Mouse (Mus musculus) liver, postnatal 0 days (tissue): ENCODE results near the gene Hoxc4.

Source experiments
- CTCF ChIP-seq: sonication (generic); IDR thresholded peaks from 2 replicates; pipeline ENCODE4 v1.5.1; 2016; ENCODE audit warnings: antibody characterized with exemption, low read depth
- EP300 ChIP-seq: IDR thresholded peaks from 2 replicates; pipeline ENCODE4 v1.6.1; 2016; ENCODE audit warnings: antibody characterized with exemption, low read depth, mild to moderate bottlenecking

DNA sequence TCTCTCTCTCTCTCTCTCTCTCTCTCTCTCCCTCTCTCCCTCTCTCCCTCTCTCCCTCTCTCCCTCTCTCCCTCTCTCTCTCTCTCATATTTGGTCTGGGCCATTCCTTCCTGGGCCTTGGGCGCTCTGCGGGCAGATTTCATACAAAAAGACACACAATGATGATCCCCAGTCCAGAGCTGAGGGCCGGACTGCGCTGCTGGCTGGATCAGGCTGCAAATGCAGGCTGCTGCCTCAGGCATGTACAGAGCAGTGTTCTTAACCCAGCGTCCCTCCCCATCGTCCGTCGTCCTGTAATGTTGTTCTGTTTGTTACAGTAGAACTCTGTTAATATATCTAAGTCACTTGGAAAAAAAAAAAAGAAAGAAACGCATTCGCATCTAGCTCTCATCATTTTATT, 34.2 kb upstream of the Hoxc4 start:
- TF ChIP-seq CTCF (no peak), EP300 (no peak)
